Mouse (Mus musculus): ENCODE measurements at regions not wholly inside any gene's neighbourhood (a gene's known extent, or its start where the extent isn't known, plus 50 kb on each side); places are given as distances from the start of the nearest gene placed in this dataset.

GRCm38 (mm10) chr7:36582074-36582473 is 115.8 kb upstream of the Tshz3 start:
- no peak for TF ChIP-seq POLR2AphosphoS5 (IDR thresholded peaks at IDR 0.05; ENCODE audit: insufficient replicate concordance, low read depth, low read length)
- TF ChIP-seq CTCF (IDR thresholded peaks at IDR 0.05; ENCODE audit: low read depth, low read length) = no peak
- TF ChIP-seq GATA1 (IDR thresholded peaks at IDR 0.05; ENCODE audit: borderline replicate concordance, low read length) = no peak
- TF ChIP-seq TAL1 (conservative IDR thresholded peaks at IDR 0.05; ENCODE audit: low read depth, low read length) = no peak

Data from G1E (cell line).